Mouse (Mus musculus): ENCODE results near the gene Prpsap1.

DNA sequence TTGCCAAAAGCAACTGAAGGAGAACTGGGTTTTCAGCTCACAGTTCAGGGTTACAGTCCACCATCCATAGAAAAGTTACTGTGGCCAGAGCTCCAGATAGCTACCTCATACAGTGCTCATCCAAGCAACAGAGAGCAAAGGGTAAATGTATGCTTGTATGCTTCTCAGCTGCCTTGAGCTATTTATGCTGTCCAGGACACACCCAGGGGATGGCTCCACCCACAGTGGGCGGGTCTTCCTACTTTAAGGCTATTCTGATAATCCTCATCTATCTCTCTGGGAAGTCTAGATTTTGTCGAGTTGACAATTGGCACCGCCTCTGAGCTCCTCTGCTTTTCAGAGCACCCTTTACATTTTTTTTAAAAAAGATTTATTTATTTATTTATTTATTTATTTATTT is 27.1 kb upstream of the Prpsap1 start:
- TF ChIP-seq CTCF (IDR thresholded peaks at IDR 0.05; ENCODE audit: insufficient read depth, low read depth, low read length), result no peak
- TF ChIP-seq POLR2A (IDR thresholded peaks at IDR 0.05; ENCODE audit: insufficient read depth, low read depth, low read length), result no peak
